Mouse (Mus musculus) gastrocnemius, postnatal 10 days (tissue): ENCODE data around the gene Ndc1. TPM values are rescaled to one million over a fixed set of nuclear protein-coding genes. Genes with fewer than 3 reads are reported as not detected.
"Not testable (repeated sequence)": the region's sequence is repeated elsewhere in the genome, so short reads cannot be mapped to it uniquely, and the experiment has no call there.

Source experiments
- DNase-seq: peaks from one replicate; pipeline ENCODE4 v3.0.0; 2021; ENCODE audit warnings: mixed read lengths
- total RNA-seq, 2 experiments: library from RNA; stranded (reverse); gene quantifications; 2 replicates each; pipeline ENCODE4 v1.2.3; 2021

Ndc1 gene
- total RNA-seq, 2 experiments from 2014 or later, result 8.0 to 8.4 TPM

DNA sequence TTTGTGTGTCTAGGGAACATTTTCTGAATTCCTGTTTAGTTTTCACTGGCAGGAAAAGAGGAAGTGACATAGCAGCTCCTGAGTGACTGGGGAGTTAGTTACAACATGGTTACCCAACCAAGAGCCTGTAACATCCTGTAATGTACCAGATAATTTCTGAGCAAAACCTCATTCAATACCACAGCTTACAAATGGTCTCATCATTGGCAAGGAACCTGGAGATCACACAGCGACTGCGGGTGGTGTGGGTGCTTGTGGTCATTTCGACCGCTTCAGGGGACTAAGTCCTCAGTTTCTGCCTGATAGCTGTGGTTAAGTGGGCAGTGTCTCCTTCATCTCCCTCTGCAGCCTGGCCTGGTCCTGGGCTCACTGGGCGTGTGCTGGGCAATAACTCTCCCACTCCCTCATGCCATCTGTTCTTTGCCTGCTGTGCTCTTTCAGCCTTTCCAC, 3.4 kb upstream of the Ndc1 start:
- no peak for DNase-seq

DNA sequence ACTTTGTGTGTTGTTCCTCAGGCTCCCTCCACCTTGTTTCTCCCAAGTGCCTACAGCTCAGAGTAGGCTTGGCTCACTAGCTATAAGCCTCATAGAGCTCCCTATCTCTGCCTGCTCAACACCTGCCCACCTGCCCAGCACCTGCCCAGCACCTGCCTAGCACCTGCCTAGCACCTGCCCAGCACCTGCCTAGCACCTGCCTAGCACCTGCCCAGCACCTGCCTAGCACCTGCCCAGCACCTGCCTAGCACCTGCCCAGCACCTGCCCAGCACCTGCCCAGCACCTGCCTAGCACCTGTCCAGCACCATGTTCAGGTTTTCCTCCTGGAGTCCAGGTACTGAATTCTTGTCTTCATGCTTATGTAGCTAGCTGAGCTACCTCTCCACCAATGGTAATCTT, 1.2 kb upstream of the Ndc1 start:
- not testable (repeated sequence) for DNase-seq

DNA sequence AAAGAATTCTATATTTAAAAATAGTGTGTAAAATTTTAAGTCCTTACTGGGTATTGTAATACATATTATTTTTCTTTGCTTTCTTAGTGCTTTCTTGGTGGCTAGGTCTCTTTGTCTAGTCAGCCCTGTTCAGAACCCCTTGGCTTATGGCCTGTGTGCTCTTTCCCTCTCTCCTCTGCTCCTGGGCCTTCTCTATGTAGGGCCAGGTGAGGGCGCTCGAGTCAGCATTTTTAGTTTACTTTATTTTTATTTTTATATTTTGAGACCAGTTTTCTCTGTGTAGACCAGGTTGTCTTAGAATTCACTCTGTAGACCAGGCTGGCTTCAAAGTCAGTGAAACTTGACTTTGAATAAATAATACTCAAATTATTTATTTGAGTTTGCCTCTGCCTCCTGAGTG, 4.7 kb downstream of the Ndc1 start:
- no peak for DNase-seq

DNA sequence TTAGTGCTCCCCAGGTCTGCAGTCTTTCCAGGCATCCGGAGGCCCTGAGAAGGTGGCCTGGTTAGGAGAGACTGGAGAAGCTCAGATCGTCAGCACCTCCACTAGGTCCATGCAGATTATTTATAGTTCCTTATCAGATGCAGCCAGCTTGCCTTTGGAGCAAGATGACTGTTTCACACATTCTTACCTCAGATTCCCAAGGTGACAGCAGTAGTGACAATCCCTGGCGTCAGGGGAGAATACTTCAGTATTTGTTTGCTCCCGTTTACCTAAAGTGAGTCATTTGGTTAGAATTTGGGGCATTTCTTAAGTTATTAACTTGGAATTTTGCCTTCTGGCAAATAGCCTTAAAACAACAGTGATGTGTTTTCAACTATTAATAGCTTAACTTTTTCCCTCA, 7.1 kb downstream of the Ndc1 start:
- no peak for DNase-seq

DNA sequence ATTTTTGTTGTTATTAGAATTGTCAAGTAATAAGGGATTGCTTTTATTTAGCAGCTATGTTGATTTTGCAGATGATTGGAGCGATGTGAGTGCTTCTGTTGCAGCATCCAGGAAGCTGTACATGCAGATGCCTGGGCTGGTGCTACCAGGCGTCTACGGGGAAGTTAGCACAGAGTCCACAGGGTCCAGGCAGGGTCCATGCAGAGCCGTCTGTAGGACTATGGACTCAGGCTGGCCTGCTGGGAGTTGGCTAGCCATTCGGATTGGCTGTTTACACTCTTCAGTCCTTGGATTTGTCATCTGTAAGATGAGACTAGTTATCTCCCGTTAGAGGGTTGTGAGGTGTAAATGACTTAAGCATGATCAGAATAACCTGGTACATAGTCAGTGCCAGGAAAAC, 11.4 kb downstream of the Ndc1 start:
- DNase-seq, result no peak

DNA sequence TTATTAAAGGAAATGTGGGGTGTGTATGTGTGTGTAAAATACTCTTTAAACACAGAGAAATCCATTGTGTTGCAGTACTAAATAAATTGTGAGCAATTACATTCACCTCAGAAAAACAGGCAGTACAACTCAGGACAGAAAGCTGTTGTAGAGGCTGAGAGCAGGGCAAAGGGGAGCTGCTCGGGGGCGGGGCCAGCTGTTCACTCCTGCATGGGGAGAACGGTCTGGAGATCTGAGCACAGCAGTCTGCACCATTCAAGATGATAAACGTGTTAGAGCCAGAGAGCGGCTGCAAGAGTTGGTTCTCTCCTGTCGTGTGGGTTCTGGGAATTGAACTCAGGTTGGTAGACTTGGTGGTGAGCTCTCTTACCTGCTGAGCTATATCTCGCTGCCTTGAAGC, 13.3 kb downstream of the Ndc1 start:
- DNase-seq, result no peak

DNA sequence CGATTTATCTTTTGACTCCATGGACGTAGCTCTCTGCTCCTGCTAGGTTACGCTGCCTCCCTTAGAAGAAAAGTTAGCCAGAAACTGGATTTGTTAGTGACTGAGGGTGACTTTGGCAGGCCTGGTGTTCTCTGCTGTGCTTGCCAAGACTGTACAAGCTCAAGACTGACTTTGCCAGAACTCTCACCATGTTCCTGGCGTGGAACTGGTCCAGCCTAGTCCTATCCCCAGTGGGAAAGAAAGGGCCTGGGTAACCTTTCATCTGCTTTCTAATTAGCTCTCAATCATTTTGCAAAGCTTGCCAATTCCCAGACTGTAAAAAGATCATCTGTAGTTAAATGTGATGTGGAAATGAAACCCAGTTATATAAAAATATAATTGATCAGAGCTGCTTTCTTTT, 19.5 kb downstream of the Ndc1 start:
- DNase-seq, result no peak

DNA sequence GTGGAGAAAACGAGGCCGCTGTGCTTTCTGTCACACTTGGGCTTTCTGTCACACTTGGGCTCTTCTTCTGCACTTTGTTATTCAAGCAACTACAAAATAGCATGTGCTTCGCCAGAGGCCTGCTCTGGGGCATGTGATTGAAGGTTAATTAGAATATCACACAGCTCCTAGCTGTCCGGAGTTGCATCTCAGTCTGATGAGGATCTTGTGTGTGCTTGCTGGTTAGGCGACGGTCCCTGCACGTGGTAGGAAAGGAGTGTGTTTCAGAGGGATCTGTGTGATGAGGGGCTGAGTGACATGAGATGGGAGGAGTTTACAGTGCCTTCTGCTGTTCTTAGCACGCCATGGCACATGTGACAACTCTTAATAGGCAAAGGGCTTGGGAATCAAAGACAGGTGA, 19.9 kb downstream of the Ndc1 start:
- DNase-seq, result no peak

DNA sequence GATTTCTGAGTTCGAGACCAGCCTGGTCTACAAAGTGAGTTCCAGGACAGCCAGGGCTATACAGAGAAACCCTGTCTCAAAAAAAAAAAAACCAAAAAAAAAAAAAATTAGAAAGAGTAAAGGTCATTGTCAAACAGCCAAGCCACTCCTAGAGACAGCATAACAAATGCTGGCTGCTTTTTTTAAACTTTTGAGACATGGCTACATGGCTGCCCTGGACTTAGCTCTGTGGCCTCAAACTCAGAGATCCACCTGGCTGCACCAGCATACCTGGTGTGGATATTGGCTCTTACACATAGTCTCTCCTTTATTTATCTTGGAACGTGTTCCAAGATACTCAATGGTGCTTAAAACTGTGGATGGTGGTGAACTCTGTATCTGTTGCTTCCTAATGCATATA, 20.7 kb downstream of the Ndc1 start:
- no peak for DNase-seq

DNA sequence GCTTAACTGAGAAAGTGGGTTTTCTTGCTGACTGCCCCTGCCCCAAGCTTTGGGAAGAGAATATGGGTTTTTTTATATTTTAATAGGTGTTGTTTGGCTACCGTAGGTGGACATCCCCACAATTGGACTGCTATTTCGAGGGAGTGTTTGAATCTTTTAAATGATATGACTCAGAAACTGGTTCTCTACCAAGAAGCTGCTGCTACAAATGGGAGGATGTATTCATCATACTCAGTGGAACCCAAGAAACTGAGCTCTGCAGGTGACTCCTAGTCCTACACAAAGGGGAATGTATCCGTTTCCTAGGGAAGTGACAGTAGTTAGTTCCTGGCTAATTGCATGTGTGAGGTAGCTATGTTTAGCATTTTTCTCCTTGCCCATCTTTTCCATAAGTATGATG, 21.8 kb downstream of the Ndc1 start:
- no peak for DNase-seq

DNA sequence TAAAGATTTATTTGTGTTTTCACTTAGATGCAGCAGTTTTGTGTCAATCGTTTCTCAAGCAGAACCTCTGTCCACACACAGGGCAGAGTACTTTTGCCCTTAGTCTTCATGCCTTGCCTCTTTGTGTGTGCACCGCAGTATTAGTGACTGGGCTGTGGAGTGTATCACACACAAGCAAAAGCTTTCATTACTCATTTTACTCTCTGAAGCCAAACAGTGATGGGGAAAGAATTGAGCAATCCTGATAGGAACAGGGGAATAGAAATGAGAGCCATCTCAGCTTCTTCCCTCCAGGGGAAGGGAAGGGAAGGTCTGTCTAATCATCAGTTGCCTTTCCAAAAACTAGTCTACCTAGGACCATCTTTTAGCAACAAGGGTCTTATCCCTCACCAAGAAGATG, 26.2 kb downstream of the Ndc1 start:
- no peak for DNase-seq

DNA sequence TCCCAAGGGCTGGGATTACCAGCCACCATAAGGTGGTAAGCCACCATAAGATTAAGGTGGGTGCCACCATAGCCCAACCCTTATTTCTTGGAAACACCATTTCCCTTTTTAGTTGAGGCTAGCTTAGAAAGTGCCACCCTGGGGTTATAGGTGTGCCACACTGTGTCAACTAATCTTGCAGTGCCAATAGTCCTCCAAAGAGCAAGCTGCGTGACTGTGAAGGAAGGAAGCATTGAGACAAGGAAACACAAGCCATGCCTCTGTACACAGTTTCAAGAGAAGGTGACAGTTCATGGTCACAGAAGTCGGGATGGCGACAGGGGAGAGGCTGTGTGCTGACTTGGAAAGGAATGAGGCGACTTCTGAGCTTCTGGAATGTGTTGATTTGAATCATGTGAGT, 52.6 kb downstream of the Ndc1 start:
- DNase-seq, result no peak

DNA sequence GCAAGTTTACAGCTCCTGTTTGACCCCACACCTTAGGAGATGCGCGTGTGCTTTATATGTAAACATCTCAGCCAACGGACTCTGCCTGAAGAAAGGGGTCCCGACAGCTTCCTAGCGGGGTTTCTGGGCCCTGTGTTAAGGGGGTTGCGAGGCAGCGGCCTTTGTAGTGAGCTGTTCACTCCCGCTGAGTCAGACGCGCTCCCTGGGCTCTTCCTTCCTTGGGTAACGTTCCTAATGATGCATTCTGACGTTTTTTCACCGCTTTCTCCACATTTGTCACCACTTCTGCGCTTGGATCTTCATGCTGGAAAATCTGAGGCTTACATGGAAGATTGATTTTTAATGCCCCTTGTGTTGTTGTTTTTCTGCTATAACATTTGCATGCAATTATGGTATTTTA, 54.1 kb downstream of the Ndc1 start:
- DNase-seq, result no peak

DNA sequence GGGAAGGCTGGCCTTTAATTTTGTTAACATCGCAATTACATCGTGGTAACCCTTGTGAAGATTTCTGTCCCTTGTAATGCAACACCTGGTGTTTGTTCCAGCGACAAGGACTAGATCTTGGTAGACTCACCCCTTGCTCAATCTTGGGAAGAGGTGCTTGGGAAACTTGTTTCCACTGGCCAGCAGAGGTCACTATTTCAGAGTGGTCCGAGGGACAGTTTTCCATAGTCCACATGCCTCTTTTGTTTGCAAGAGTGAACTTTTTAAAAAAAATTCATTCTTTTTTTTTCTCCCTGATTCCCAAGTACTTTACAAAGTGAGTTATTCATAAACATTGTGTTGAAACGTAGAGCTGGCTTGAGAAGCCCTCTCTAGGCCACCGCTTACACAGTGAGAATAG, 54.6 kb downstream of the Ndc1 start:
- DNase-seq, result no peak

DNA sequence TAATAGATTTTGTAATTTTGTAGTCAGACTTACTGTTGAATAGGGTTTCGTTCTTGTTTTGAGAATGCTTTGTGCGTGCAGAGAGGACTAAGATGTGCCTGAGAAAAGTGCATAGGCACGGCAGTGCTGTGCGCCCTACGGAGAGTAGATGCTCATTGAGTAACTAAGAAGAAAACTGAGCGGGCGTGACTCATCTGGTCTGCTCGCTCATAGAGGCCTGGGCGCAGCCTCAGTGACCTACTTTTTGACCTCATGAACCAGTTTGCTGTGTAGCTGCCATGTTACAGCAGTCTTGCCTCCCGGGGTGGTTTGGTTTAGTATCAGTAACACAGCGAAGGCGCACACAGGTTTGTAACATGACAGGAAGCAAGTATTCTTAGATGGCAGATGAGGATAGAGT, 58.0 kb downstream of the Ndc1 start:
- DNase-seq, result no peak

DNA sequence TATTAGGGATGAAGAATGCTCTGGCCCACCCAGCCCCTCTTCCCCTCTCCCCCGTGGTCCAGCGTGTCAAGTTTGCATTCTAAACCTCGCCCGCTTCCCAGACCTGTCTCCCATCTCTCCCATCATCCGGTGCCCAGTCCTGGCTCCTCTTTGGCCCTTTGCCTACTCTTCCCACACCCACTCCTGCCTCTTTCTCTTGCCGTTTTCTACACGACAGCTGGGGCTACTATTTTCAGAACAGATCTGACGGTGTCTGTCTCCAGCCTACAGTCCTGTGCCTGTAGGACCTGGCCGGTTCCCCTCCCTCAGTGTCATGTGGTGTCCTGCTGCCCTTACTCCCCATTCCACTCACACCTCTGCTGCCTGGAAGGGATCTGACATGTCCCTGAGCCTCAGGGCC, 59.0 kb downstream of the Ndc1 start:
- no peak for DNase-seq

DNA sequence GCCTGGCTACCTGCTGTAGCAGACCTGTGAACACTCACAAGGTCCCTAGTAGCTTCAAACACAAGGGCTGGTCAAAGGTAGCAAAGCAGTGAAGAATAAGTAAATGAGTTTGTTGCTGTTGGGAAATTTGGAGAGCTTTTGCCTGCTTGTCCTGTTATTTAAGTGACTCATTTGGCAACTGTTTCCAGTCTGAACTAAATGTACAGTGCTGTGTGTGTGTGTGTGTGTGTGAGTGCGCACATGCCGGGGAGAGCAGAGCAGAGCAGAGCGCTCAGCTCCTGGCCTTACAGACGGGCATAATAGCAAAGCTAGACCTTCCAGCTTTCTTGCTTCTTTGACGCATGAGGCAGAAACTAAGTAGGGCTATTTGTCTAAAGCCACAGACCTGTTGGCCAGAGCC, 65.1 kb downstream of the Ndc1 start:
- DNase-seq, result no peak

DNA sequence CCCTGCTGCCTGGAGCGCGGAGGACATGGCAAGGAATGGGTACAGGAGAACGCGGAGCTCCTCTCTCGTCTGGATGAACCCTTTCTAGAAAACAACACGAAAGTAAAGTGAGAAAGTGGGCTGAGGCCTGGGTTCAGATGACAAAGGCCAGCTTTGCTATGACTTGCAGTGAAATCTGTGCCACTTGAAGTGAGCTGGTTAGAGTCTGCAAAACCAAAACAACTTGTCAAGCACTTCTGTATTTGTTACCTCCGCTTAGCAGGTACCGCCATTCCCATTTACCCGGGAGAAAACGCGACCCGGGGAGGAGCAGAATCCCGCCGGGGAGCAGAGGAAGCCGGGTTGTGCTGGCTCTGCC, 66.4 kb downstream of the Ndc1 start:
- DNase-seq, result no peak

DNA sequence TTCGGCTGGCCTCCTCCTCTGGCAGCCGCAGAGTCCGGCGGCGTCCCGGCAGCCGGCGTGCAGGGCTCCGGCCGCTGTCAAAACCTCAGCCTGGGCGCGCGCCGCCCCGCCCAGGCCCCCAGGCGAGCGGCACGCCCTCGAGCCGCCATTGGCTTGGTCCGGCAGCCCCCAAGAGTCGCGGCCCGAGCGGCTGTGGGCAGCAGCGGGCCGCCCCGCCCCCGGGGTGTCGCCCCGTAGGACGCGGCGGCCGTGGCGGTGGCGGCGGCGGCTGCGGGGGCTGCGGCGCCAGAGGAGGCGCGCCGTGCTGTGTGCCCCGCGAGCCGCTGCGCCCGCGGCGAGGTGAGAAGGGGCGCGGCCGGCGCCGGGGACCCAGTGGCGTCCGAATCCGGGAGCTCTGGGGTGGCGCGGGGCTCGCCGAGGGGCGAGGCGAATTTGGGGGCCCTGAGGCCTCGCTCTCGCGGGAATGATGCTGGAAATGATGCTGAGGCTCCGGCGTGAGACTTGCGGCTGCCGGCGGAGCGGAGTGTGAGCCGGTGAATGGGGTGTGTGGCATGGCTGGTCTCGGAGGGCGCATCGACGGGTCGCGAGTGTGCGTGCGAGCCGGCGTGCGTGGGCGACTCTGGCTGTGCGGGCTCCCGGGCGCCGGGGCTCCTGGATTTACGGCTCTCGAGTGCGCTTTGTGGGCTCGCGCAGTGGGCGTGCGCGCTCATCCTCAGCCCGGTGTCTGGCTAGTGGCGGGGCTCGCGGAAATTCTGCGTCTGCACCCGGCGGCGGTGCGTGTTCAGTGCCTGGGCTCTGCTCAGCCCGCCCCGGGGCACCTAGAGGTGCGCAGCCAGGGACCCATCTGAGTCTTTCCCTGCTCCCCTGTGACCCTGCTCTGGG, 67.0 kb downstream of the Ndc1 start, which contains the start of gene Glis1:
Gene Glis1, plus strand, starts transcription at position 236 of the 882 bp plus-strand sequence.
- peak; percentile 69 for DNase-seq

DNA sequence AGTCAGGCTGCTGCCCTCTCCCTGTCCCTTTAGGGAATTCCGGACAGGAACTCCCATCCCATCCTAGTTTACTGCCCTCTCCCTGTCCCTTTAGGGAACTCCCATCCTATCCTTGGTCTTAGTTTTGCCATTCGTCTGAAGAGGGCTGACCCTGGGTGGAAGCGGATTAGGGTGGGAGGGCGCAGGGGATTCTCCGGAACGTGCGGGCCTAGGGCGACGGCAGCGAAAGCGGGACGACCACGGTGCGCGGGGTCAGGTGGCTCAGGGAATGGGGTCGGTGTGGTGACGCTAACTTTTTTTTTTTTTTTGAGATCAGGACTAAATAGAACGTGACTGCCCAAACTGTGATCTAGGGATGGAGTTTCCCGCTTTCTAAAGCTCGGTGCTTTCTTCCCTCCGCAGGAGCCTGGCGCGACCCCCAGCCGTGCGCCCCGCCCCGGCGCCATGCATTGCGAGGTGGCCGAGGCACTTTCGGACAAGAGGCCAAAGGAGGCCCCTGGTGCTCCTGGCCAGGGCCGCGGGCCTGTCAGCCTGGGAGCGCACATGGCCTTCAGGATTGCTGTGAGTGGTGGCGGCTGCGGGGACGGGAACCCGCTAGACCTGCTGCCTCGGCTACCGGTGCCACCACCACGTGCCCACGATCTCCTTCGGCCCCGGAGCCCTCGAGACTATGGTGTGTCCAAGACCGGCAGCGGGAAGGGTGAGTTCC, 67.8 kb downstream of the Ndc1 start:
- no peak for DNase-seq

DNA sequence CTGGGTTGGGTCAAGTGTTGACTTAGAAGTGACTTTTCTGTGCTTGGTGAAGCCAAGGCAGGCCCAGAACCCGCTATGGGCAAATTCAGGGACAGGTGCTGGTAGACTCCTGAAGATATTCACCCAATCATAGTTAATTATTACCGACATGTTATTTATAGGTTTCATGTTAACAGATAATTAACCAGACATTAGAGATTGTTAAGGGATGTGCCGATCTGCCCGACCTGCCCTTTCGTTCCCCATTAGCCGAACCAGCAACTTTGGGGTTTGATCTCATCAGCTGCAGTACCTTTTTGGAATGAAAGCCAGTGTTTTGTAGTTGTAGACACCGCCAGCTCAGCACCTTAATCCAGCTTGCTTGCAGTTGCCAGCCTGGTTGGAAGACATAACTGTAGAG, 68.9 kb downstream of the Ndc1 start:
- DNase-seq, result no peak

DNA sequence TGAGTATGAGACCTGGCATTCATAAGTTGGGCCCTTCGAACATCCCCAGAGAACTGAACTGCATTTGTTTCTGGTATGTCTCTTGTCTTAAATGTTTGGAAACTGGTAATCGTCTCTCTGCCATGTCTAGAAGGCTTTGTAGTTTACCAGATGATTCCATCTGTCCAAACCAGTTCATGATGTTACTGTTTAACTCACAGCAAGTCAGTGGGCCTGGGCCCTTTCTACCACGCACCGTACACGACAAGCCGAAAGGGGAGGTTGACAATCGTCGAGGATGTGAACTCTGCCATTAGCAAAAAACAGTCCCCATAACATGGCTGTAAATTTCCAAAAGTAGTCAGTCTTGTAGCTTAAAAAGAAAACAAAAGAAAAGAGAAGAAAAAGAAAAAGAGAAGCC, 71.2 kb downstream of the Ndc1 start:
- DNase-seq, result no peak

DNA sequence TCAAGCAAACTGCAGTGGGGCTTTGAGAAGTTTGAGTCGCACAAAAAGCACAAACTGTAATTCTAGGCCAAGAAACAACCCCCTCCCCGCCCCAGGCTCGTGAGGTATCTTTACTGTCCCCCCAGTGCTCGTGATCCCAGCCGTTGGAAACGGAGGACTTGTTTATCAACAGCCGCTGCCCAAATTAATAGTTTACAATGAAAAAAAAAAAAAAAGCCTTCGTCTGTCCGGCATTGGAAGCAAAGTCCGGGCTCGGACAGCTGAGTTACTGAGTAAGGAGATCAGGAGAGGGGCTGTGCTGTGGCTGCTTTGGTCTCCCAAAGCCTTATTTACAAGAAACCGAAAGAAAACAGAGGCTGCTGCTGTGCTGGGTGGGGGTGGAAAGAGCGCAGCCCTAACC, 72.7 kb downstream of the Ndc1 start:
- no peak for DNase-seq

DNA sequence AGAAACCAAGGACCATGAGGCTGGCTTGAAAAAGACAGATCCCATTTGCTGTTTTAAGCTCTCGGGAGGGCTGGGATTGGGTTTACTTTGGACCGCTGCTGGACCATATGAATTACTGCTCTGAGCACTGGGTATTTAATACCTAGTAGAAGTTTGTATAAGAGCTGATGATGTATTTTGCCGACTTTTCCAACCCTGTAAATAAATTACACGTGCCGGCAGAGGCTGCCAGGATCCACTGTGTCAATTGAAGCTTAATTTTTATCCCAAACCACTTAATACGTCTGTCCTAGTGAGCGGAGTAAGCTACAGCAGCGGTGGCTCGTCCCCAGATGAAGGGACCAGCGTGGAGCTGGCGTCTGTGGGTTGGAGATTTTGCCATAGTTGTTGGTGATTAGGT, 74.7 kb downstream of the Ndc1 start:
- no peak for DNase-seq
